Mouse (Mus musculus) liver, postnatal 0 days (tissue): ENCODE measurements around the gene Gm15319. TPM values are rescaled to one million over a fixed set of nuclear protein-coding genes. Genes with fewer than 3 reads are reported as not detected.
A peak's percentile ranks its signal among the peaks of the same experiment; 100 is the strongest.
"Not testable (repeated sequence)": the region's sequence is repeated elsewhere in the genome, so short reads cannot be mapped to it uniquely, and the experiment has no call there.

Experiments
- ATAC-seq: fragments of 200-750 bp; cut with Nextera tagmentation; 2 replicates; pipeline ENCODE4 v1.8.0; 2017; ENCODE audit warnings: mild to moderate bottlenecking, moderate library complexity
- DNase-seq: peaks from one replicate; pipeline ENCODE4 v3.0.0-alpha.2; 2016
- H3K27ac ChIP-seq: fragments of 300-500 bp; sonication (generic); 2 replicates; pipeline ENCODE4 v1.5.1; 2014; ENCODE audit warnings: antibody characterized with exemption, moderate library complexity, mild to moderate bottlenecking, low read depth
- H3K27me3 ChIP-seq: fragments of 300-500 bp; sonication (generic); 2 replicates; pipeline ENCODE4 v1.6.1; 2014; ENCODE audit warnings: low read length, control low read depth, mixed read lengths; ENCODE audit not compliant: insufficient read depth
- H3K36me3 ChIP-seq: fragments of 300-500 bp; sonication (generic); replicated peaks from 2 replicates; pipeline ENCODE4 v1.6.1; 2014; ENCODE audit warnings: mild to moderate bottlenecking, control low read depth, low read length, moderate library complexity, mixed read lengths; ENCODE audit not compliant: insufficient read depth
- H3K4me1 ChIP-seq: fragments of 300-500 bp; sonication (generic); 2 replicates; pipeline ENCODE4 v1.6.1; 2014; ENCODE audit warnings: antibody characterized with exemption, mild to moderate bottlenecking, control low read depth; ENCODE audit not compliant: insufficient read depth
- H3K4me2 ChIP-seq: fragments of 300-500 bp; sonication (generic); 2 replicates; pipeline ENCODE4 v1.6.1; 2014; ENCODE audit warnings: low read depth, mild to moderate bottlenecking, low read length, moderate library complexity, mixed read lengths
- H3K4me3 ChIP-seq: fragments of 300-500 bp; sonication (generic); 2 replicates; pipeline ENCODE4 v1.5.1; 2014; ENCODE audit warnings: low read depth, low read length
- H3K9ac ChIP-seq: fragments of 300-500 bp; sonication (generic); replicated peaks from 2 replicates; pipeline ENCODE4 v1.6.1; 2014; ENCODE audit warnings: mild to moderate bottlenecking, moderate library complexity
- H3K9me3 ChIP-seq: fragments of 300-500 bp; sonication (generic); 2 replicates; pipeline ENCODE4 v1.6.1; 2016; ENCODE audit warnings: mild to moderate bottlenecking, control low read depth, low read length, mixed read lengths
- WGBS: fragments of 180-500 bp; shearing (Covaris S2); extraction: QIAGEN DNeasy Blood & Tissue Kit; methylation state at CpG from one replicate; pipeline ENCODE4 v1.1.7; 2014; ENCODE audit not compliant: insufficient replicate concordance; 5-methylcytosine and 5-hydroxymethylcytosine counted together
- polyA plus RNA-seq: library from polyadenylated mRNA; unstranded; fragments of >200 nt; fragmentation: Nextera tagmentation; extraction: Ambion mirVana; gene quantifications from 2 replicates; pipeline ENCODE4 v1.2.1, GENCODE M21; 2015

The Gm15319 gene
- polyA plus RNA-seq, 1 experiment from 2014 or later, result not detected

GRCm38 (mm10) chr8:20381637-20382036, 18.6 kb upstream of the Gm15319 start:
- not testable (repeated sequence) for H3K4me1 ChIP-seq, H3K27me3 ChIP-seq, H3K27ac ChIP-seq, H3K4me3 ChIP-seq, H3K9ac ChIP-seq, DNase-seq, H3K36me3 ChIP-seq, H3K9me3 ChIP-seq, H3K4me2 ChIP-seq, ATAC-seq
- WGBS, result 75% methylated on average over 2 of the region's 3 CpGs

- ATAC-seq, H3K4me3 ChIP-seq, H3K27me3 ChIP-seq, H3K4me1 ChIP-seq, H3K36me3 ChIP-seq, H3K9me3 ChIP-seq, H3K27ac ChIP-seq, DNase-seq, H3K9ac ChIP-seq, H3K4me2 ChIP-seq: not testable (repeated sequence)
- no CpG with 5 or more reads among the region's 5 CpGs for WGBS
These were observed 18.2 kb upstream of the Gm15319 start for GRCm38 (mm10) chr8:20381239-20381620.

GRCm38 (mm10) chr8:20380590-20381238, 17.7 kb upstream of the Gm15319 start:
- peak; percentile 21; the same call in 1 of the 2 replicates for ATAC-seq
- 81% methylated on average over 7 of the region's 7 CpGs for WGBS
- DNase-seq, result not testable (repeated sequence)

DNA sequence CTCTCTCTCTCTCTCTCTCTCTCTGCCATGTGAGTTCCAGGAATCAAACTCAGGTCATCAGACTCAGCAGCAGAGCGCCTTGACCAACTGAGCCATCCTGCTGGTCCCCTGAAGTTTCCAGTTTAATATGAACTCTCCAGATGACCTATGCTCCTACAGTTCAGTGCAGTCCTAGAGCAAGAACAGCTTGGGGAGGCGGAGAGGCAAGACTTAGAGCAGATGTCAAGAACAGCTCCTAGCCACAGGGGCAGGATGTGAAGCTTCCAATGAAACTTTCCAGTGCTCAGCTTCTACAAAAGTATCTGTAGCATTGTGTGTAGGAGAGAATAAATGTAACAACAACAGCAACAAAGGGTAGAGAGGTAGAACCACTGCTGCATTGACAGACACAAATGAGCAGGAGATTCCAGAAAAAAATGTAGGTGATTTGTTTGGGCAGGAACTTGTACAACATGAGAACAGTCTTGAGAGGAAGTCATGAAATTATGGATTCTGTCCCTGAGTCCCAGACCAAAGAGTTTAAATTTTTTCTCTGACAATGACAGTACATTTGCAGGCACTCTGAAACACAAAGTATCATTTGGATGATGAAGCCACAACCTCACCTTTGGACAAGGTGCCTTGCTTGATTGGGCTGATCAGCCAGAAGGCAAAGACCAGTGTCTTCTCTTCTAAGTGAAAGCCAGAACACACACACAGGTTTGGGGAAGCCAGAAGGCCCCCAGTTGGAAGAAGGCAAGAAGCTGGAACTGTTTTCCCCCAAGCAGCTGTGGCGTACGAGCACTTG, 16.8 kb upstream of the Gm15319 start:
- ATAC-seq, result peak; percentile 12; the same call in 1 of the 2 replicates
- H3K4me3 ChIP-seq, H3K27ac ChIP-seq, H3K4me2 ChIP-seq, H3K9ac ChIP-seq, H3K9me3 ChIP-seq, H3K4me1 ChIP-seq, DNase-seq, H3K27me3 ChIP-seq, H3K36me3 ChIP-seq: not testable (repeated sequence)
- WGBS, result no CpG with 5 or more reads among the region's 4 CpGs

More at GRCm38 (mm10) chr8:20380590-20381238, 17.7 kb upstream of the Gm15319 start:
- not testable (repeated sequence) for H3K27me3 ChIP-seq, H3K9me3 ChIP-seq, H3K36me3 ChIP-seq, H3K4me2 ChIP-seq, H3K4me1 ChIP-seq, H3K9ac ChIP-seq, H3K4me3 ChIP-seq, H3K27ac ChIP-seq

DNA sequence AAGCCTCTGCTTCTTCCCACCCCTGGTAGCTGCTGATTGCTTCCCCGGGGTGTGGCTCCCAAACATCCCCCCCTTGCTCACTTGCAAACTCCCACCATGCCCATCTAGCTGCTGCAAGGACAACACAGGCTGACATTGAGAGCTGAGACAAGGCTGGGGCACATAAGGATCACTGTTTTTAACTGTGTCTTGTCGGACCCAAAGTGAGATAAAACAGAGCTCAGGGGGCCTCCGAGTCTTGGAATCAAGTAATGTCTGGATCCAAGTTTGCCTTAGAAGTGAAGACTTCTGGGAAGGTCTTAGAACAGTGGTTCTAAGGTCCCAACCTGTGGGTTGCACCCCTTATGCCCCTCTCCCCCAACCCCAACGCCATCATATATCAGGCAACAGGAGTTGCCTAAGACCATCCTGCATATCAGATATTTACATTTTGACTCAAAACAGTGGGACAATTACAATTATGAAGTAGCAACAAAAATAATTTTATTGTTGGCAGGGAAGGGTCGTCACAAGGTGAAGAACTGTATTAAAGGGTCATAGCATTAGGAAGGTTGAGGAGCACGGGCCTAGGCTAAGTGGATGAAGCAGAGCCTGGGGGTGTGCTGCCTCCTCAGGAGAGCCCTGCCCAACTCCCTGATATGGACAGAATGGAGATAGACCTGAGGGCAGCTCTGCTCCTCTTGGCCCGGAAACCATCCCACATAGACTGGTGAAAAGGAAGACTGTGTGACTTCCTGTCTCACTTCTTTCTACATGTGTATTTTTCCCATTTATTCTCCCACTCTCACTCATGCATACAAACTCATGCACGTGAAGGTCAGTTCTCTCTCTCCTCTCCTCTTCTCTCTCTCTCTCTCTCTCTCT, 16.0 kb upstream of the Gm15319 start:
- H3K9me3 ChIP-seq, H3K4me3 ChIP-seq, H3K27me3 ChIP-seq, H3K4me2 ChIP-seq, H3K9ac ChIP-seq, DNase-seq, H3K27ac ChIP-seq, H3K4me1 ChIP-seq, H3K36me3 ChIP-seq: not testable (repeated sequence)
- ATAC-seq, result peak; percentile 36; the same call in 1 of the 2 replicates
- WGBS, result 74% methylated on average over 4 of the region's 8 CpGs

DNA sequence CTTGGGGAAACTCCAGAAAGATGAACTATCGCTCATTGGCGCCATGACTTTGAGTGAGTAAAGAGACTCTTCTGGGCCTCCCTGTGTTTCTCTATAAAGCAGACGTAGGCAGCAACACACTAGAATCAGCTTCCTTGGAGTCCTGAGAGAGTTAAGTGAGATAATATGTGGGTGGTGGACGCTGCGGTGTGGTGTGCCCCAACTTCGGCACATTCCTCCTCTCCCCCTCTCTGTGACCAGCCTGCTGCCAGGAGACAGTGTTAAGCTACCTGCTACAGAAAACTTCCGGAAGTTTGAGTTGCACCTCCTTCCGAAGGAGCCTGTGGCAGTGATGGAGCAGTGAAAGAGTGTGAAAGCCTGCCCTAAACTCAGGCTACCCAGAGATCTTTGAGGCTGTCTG, 15.3 kb upstream of the Gm15319 start:
- not testable (repeated sequence) for DNase-seq, H3K4me3 ChIP-seq, H3K9ac ChIP-seq, H3K36me3 ChIP-seq, H3K9me3 ChIP-seq, ATAC-seq, H3K27ac ChIP-seq, H3K27me3 ChIP-seq, H3K4me2 ChIP-seq, H3K4me1 ChIP-seq
- WGBS, result 79% methylated on average over 5 of the region's 8 CpGs

DNA sequence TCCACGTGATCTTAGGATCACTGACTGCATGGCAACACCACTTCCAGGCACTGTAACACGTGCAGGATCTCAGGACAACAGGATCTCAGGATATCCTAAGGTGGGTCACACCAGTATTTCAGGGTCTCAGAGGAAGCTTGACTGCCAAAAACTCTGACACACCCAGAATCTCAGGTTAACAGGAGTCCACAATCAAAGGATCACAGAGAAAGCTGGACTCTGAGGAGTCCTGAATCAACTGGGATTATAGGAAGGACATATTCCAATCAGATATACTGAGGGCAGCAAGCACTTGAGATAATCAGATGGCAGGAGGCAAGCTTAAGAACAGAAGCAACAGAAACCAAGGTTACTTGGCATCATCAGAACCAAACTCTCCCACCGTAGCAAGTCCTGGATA, 12.7 kb upstream of the Gm15319 start:
- H3K27me3 ChIP-seq, H3K36me3 ChIP-seq, H3K9ac ChIP-seq, H3K27ac ChIP-seq, DNase-seq, H3K4me3 ChIP-seq, H3K4me1 ChIP-seq, H3K4me2 ChIP-seq, H3K9me3 ChIP-seq, ATAC-seq: not testable (repeated sequence)
- no CpG with 5 or more reads among the region's 3 CpGs for WGBS

- DNase-seq, ATAC-seq: not testable (repeated sequence)
- WGBS, result 71% methylated on average over 5 of the region's 5 CpGs
These were observed 6.6 kb downstream of the Gm15319 start for GRCm38 (mm10) chr8:20356386-20356785.

DNA sequence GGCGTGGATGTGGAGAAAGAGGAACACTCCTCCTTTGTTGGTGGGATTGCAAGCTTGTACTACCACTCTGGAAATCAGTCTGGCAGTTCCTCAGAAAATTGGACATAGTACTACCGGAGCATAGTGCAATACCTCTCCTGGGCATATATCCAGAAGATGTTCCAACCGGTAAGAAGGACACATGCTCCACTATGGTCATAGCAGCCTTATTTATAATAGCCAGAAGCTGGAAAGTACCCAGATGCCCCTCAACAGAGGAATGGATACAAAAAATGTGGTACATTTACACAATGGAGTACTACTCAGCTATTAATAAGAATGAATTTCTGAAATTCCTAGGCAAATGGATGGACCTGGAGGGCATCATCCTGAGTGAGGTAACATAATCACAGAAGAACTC, 9.4 kb downstream of the Gm15319 start:
- H3K27me3 ChIP-seq, H3K9ac ChIP-seq, H3K4me2 ChIP-seq, ATAC-seq, DNase-seq, H3K4me1 ChIP-seq, H3K36me3 ChIP-seq, H3K27ac ChIP-seq, H3K9me3 ChIP-seq, H3K4me3 ChIP-seq: not testable (repeated sequence)
- WGBS, result 86% methylated on average over 1 of the region's 3 CpGs

More at GRCm38 (mm10) chr8:20356386-20356785, 6.6 kb downstream of the Gm15319 start:
- not testable (repeated sequence) for H3K9me3 ChIP-seq, H3K9ac ChIP-seq, H3K4me1 ChIP-seq, H3K27ac ChIP-seq, H3K4me2 ChIP-seq, H3K4me3 ChIP-seq, H3K36me3 ChIP-seq, H3K27me3 ChIP-seq
